17 mouse cellular contexts compared by ENCODE assay signal in the genomic region with DNA sequence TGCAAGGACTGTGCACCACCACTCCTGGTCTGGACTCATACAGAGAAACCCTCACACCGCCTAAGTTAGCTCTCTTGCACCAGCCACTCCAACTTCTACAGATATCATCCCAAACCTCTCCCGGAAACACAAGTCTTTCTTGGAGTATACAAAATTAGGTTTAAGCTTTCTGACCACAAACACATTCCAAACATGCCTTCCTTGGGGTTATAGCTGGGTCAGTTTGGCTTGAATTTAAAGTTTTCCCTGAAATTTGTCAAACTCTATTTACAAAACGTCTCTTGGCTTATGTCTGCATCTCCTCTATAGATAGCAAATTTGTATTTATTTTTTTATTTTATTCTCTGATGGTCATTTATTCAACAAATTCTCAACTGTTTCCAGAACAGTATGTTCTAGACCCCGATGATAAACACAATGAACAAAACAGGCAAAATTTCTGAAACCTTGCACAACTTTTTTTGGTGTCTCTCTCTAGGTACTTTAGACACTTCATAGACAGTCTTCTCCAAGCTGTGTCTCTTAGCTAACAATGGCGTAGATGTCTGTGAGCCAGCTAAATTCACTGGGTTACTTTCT. TPM values are rescaled to one million over a fixed set of nuclear protein-coding genes. Genes with fewer than 3 reads are reported as not detected.
DNase-seq lines count a peak whose midpoint lies in the region; ATAC-seq and TF ChIP-seq lines count a peak whose summit lies in the region.
"Had no signal": no experiment of that assay in that cellular context is flagged by ENCODE, and none has a peak within 500 bp of the region (broad histone marks: within the 10 kb centered on the region; RNA-seq: fewer than 3 reads in every experiment).

No protein-coding gene starts in this region.

- intact Hi-C loops in heart, postnatal 36 days (cut with DNase I): no loop called here

- no peak for TF ChIP-seq CTCF in heart, postnatal 0 days (IDR thresholded peaks at IDR 0.05; ENCODE audit: low read depth)
- TF ChIP-seq CTCF in Patski (IDR thresholded peaks at IDR 0.05): no peak

- no peak for TF ChIP-seq EP300 in heart, postnatal 0 days (IDR thresholded peaks at IDR 0.05; ENCODE audit: low read depth)

- H3K36me3 ChIP-seq in heart, postnatal 0 days (replicated peaks; ENCODE audit: control insufficient read depth, insufficient read depth, low read length): no peaks in the 10 kb centered on the region
- H3K36me3 ChIP-seq in liver, embryonic 12.5 days: peaks cover 18% of the 10 kb centered on the region
- H3K36me3 ChIP-seq in liver, embryonic 11.5 days (ENCODE audit: control insufficient read depth, insufficient read depth, low read length): 0 out of 2 replicates have a peak, but pooled peaks cover 2% of the 10 kb centered on the region
- no peaks in the 10 kb centered on the region for H3K36me3 ChIP-seq in forebrain, embryonic 14.5 days (ENCODE audit: control insufficient read depth, insufficient read depth, low read length)
- H3K36me3 ChIP-seq: embryonic facial prominence, embryonic 15.5 days had no signal

- no peak overlapping the region for H3K4me3 ChIP-seq in heart, postnatal 0 days (ENCODE audit: low read depth, low read length)
- H3K4me3 ChIP-seq in liver, embryonic 12.5 days: no peak overlapping the region
- H3K4me3 ChIP-seq in liver, embryonic 11.5 days (ENCODE audit: low read depth, low read length): no peak overlapping the region
- no peak overlapping the region for H3K4me3 ChIP-seq in forebrain, embryonic 14.5 days (ENCODE audit: low read depth, low read length)
- H3K4me3 ChIP-seq: embryonic facial prominence, embryonic 15.5 days; forebrain, embryonic 13.5 days had no signal

- no peak overlapping the region for H3K4me2 ChIP-seq in heart, postnatal 0 days (ENCODE audit: low read depth, low read length)
- H3K4me2 ChIP-seq in liver, embryonic 12.5 days: no peak overlapping the region
- no peak overlapping the region for H3K4me2 ChIP-seq in liver, embryonic 11.5 days
- H3K4me2 ChIP-seq in forebrain, embryonic 14.5 days (ENCODE audit: low read length): no peak overlapping the region
- H3K4me2 ChIP-seq: embryonic facial prominence, embryonic 15.5 days; forebrain, embryonic 13.5 days had no signal

- H3K27ac ChIP-seq in heart, postnatal 0 days (ENCODE audit: low read depth): peak overlapping the region; percentile 46
- H3K27ac ChIP-seq in liver, embryonic 12.5 days: peak overlapping the region; percentile 43; the same call in 1 of the 2 replicates
- no peak overlapping the region for H3K27ac ChIP-seq in liver, embryonic 11.5 days (ENCODE audit: low read depth, low read length)
- no peak overlapping the region for H3K27ac ChIP-seq in forebrain, embryonic 14.5 days (ENCODE audit: low read depth, low read length)
- H3K27ac ChIP-seq: embryonic facial prominence, embryonic 15.5 days; forebrain, embryonic 13.5 days had no signal

- no peak for ATAC-seq in heart, postnatal 0 days (ENCODE audit: insufficient read depth, low read depth)
- no peak for ATAC-seq in liver, embryonic 12.5 days
- no peak for ATAC-seq in liver, embryonic 11.5 days (replicated peaks; ENCODE audit: low FRiP score)
- ATAC-seq in Patski: peak; percentile 70
- no peak for ATAC-seq in forebrain, embryonic 14.5 days
- ATAC-seq: forebrain, embryonic 13.5 days had no signal

- in situ Hi-C loops in Patski (cut with MboI; ENCODE audit: low pct_unique_long_range_greater_than_20kb): no loop called here

- no peak overlapping the region for H3K9ac ChIP-seq in heart, postnatal 0 days (replicated peaks; ENCODE audit: low read depth, low read length)
- no peak overlapping the region for H3K9ac ChIP-seq in liver, embryonic 12.5 days
- no peak overlapping the region for H3K9ac ChIP-seq in liver, embryonic 11.5 days (ENCODE audit: low read depth, low read length)
- H3K9ac ChIP-seq in forebrain, embryonic 14.5 days (ENCODE audit: low read length): no peak overlapping the region
- H3K9ac ChIP-seq: embryonic facial prominence, embryonic 15.5 days; forebrain, embryonic 13.5 days had no signal

- H3K27me3 ChIP-seq in heart, postnatal 0 days (ENCODE audit: control insufficient read depth, insufficient read depth, low read length): no peaks in the 10 kb centered on the region
- no peaks in the 10 kb centered on the region for H3K27me3 ChIP-seq in liver, embryonic 12.5 days (replicated peaks)
- no peaks in the 10 kb centered on the region for H3K27me3 ChIP-seq in liver, embryonic 11.5 days (replicated peaks; ENCODE audit: control insufficient read depth, insufficient read depth, low read length)
- no peaks in the 10 kb centered on the region for H3K27me3 ChIP-seq in Patski
- H3K27me3 ChIP-seq in forebrain, embryonic 14.5 days (replicated peaks; ENCODE audit: control insufficient read depth, insufficient read depth, low read length): no peaks in the 10 kb centered on the region
- H3K27me3 ChIP-seq: CH12.LX; embryonic facial prominence, embryonic 15.5 days; forebrain, embryonic 13.5 days had no signal

- POLR2A ChIA-PET in Patski (lab: Charles Lee): no interaction called here

- no peaks in the 10 kb centered on the region for H3K9me3 ChIP-seq in heart, postnatal 0 days (replicated peaks; ENCODE audit: control insufficient read depth, low read length)
- H3K9me3 ChIP-seq in liver, embryonic 12.5 days (replicated peaks): no peaks in the 10 kb centered on the region
- H3K9me3 ChIP-seq in liver, embryonic 11.5 days (ENCODE audit: control insufficient read depth, low read length): no peaks in the 10 kb centered on the region
- H3K9me3 ChIP-seq in forebrain, embryonic 14.5 days (replicated peaks; ENCODE audit: control insufficient read depth, low read length): no peaks in the 10 kb centered on the region
- H3K9me3 ChIP-seq: embryonic facial prominence, embryonic 15.5 days; forebrain, embryonic 13.5 days had no signal

- DNase-seq in heart, postnatal 0 days (ENCODE audit: low spot score): no peak
- no peak for DNase-seq in heart, postnatal 36 days
- DNase-seq in liver, embryonic 11.5 days (ENCODE audit: low spot score): no peak
- DNase-seq in Muller cell, postnatal 12 days (ENCODE audit: inconsistent ontology term): peak; percentile 71
- DNase-seq in Patski (ENCODE audit: low read depth, low spot score): no peak
- DNase-seq in forebrain, embryonic 14.5 days (ENCODE audit: low spot score): no peak
- DNase-seq: cerebellum, adult 18-20 months; kidney, adult 8-10 months; left cerebral cortex, postnatal 4 days; midbrain, embryonic 14.5 days; right cerebral cortex, postnatal 25 days; thymus, postnatal 14 days had no signal

- peaks cover 47% of the 10 kb centered on the region for H3K4me1 ChIP-seq in heart, postnatal 0 days (ENCODE audit: control insufficient read depth, insufficient read depth)
- H3K4me1 ChIP-seq in liver, embryonic 12.5 days: peaks cover 52% of the 10 kb centered on the region
- H3K4me1 ChIP-seq in liver, embryonic 11.5 days (replicated peaks; ENCODE audit: control insufficient read depth, insufficient read depth, low read length): peaks cover 12% of the 10 kb centered on the region
- H3K4me1 ChIP-seq in forebrain, embryonic 14.5 days (ENCODE audit: control insufficient read depth, insufficient read depth, low read length): peaks cover 5% of the 10 kb centered on the region; the same call in 1 of the 2 replicates

- CTCF ChIA-PET in Patski (lab: Charles Lee): interaction anchor here (0.7 to 3.6 kb wide), 7 partner anchors 8 to 81 kb away, joined by 3 to 16 read pairs (median 3); no protein-coding TSS in a partner anchor

- 41% methylated on average over 5 of the region's 5 CpGs for WGBS in heart, postnatal 0 days
- WGBS in liver, embryonic 12.5 days (ENCODE audit: insufficient replicate concordance): 72% methylated on average over 5 of the region's 5 CpGs
- 64% methylated on average over 5 of the region's 5 CpGs for WGBS in liver, embryonic 11.5 days
- 92% methylated on average over 5 of the region's 5 CpGs for WGBS in forebrain, embryonic 14.5 days

RNA-seq across cellular contexts. Expression of a gene that starts 4.1 kb away (rescaled TPM):
- total RNA-seq in heart, postnatal 0 days (2014; rRNA removed; ENCODE audit: low replicate concordance): 62.1 and 67.8 TPM in 2 replicates
- 25.4 and 25.9 TPM in 2 replicates for polyA plus RNA-seq in heart, postnatal 0 days (2015; fragmentation: Nextera tagmentation; extraction: Ambion mirVana)
- total RNA-seq in heart, postnatal 36 days (2021): 10 to 100 TPM; 47.4 to 55.9 TPM
- polyA plus RNA-seq in liver, embryonic 12.5 days (2016; fragmentation: Nextera tagmentation; extraction: Ambion mirVana): 19.6 and 22.0 TPM in 2 replicates
- 28.7 and 32.6 TPM in 2 replicates for polyA plus RNA-seq in liver, embryonic 11.5 days (2014; fragmentation: Nextera tagmentation; extraction: Ambion mirVana)
- polyA plus RNA-seq in Patski (2021): 30.9 TPM
- polyA plus RNA-seq in forebrain, embryonic 14.5 days (2014; fragmentation: Nextera tagmentation; extraction: Ambion mirVana): 25.3 and 31.2 TPM in 2 replicates

RNA-seq across cellular contexts. Expression of a gene that starts 58.4 kb away (rescaled TPM):
- total RNA-seq in heart, postnatal 0 days (2014; rRNA removed; ENCODE audit: low replicate concordance): not detected in 2 replicates
- 0.32 TPM in 1 of 2 replicates, not detected in the other for polyA plus RNA-seq in heart, postnatal 0 days (2015; fragmentation: Nextera tagmentation; extraction: Ambion mirVana)
- not detected for total RNA-seq in heart, postnatal 36 days (2021)
- not detected in 2 replicates for polyA plus RNA-seq in liver, embryonic 12.5 days (2016; fragmentation: Nextera tagmentation; extraction: Ambion mirVana)
- not detected in 2 replicates for polyA plus RNA-seq in liver, embryonic 11.5 days (2014; fragmentation: Nextera tagmentation; extraction: Ambion mirVana)
- polyA plus RNA-seq in Patski (2021): 0.24 TPM
- not detected in 2 replicates for polyA plus RNA-seq in forebrain, embryonic 14.5 days (2014; fragmentation: Nextera tagmentation; extraction: Ambion mirVana)
- total RNA-seq: CH12.LX; layer of hippocampus, postnatal 14 days; left cerebral cortex, postnatal 4 days had no signal
- polyA plus RNA-seq: embryonic facial prominence, embryonic 15.5 days; forebrain, embryonic 13.5 days had no signal

Comparison
In these comparisons a context has a peak if more than half of its experiments do, and no peak if none do; other contexts are left out.
1. H3K27ac ChIP-seq: peak in heart, postnatal 0 days (single experiment) and liver, embryonic 12.5 days (single experiment); none in liver, embryonic 11.5 days (single experiment) and forebrain, embryonic 14.5 days (single experiment).